Mouse (Mus musculus) olfactory bulb, adult 2 months (tissue): ENCODE results near the gene Gse1. TPM values are rescaled to one million over a fixed set of nuclear protein-coding genes. Genes with fewer than 3 reads are reported as not detected.

ENCODE experiments used
- H3K27ac ChIP-seq: fragments of 200-500 bp; 2 replicates; pipeline ENCODE4 v1.5.1; 2012; ENCODE audit warnings: low read depth, low read length; ENCODE audit not compliant: insufficient read depth
- H3K4me1 ChIP-seq: fragments of 200-500 bp; 2 replicates; pipeline ENCODE4 v1.6.1; 2012; ENCODE audit warnings: low read length; ENCODE audit not compliant: control insufficient read depth, insufficient read depth
- H3K4me3 ChIP-seq: fragments of 200-500 bp; 2 replicates; pipeline ENCODE4 v1.5.1; 2012; ENCODE audit warnings: mild to moderate bottlenecking, low read depth, low read length, moderate library complexity; ENCODE audit not compliant: insufficient read depth
- CTCF ChIP-seq: fragments of 200-500 bp; IDR thresholded peaks from 2 replicates; pipeline ENCODE4 v1.5.1; 2012; ENCODE audit warnings: low read depth, mild to moderate bottlenecking, low read length, moderate library complexity; ENCODE audit not compliant: insufficient read depth
- POLR2A ChIP-seq: fragments of 200-500 bp; IDR thresholded peaks from 2 replicates; pipeline ENCODE4 v1.6.1; 2012; ENCODE audit warnings: mild to moderate bottlenecking, low read depth, low read length, moderate library complexity; ENCODE audit not compliant: insufficient read depth
- WGBS: fragments of 180-500 bp; shearing (Covaris S2); methylation state at CpG from one replicate; pipeline ENCODE4 v1.1.7; 2018; 5-methylcytosine and 5-hydroxymethylcytosine counted together
- polyA plus RNA-seq: library from polyadenylated mRNA; stranded (reverse); fragments of >200 nt; gene quantifications from 2 replicates; pipeline ENCODE4 v1.2.4, GENCODE M21; 2012; ENCODE audit warnings: low replicate concordance; ENCODE audit not compliant: missing spikeins, insufficient read depth, insufficient read length

Gene Gse1
- polyA plus RNA-seq, 1 experiment: 42.5 TPM

- TF ChIP-seq CTCF: no peak
- TF ChIP-seq POLR2A: no peak
- WGBS: 52% methylated on average over 3 of the region's 3 CpGs
- Histone ChIP-seq H3K27ac (no peak overlapping the region), H3K4me1 (peaks cover 69% of the 10 kb centered on the region), H3K4me3 (no peak overlapping the region)
Observed at GRCm38 (mm10) chr8:120533380-120533779, 305.1 kb downstream of the Gse1 start.

GRCm38 (mm10) chr8:120534080-120534479 is 305.8 kb downstream of the Gse1 start:
- TF ChIP-seq POLR2A (no peak), CTCF (no peak)
- no peak overlapping the region for H3K27ac ChIP-seq
- WGBS: 67% methylated on average over 8 of the region's 8 CpGs
- no peak overlapping the region for H3K4me3 ChIP-seq
- H3K4me1 ChIP-seq: peaks cover 71% of the 10 kb centered on the region

- Histone ChIP-seq H3K27ac (no peak overlapping the region), H3K4me3 (no peak overlapping the region), H3K4me1 (peaks cover 76% of the 10 kb centered on the region)
- TF ChIP-seq CTCF: peak; percentile 88
- TF ChIP-seq POLR2A: no peak
- WGBS: 28% methylated on average over 14 of the region's 14 CpGs
Observed at GRCm38 (mm10) chr8:120534504-120535368, 306.5 kb downstream of the Gse1 start.

- H3K4me1 ChIP-seq: peaks cover 84% of the 10 kb centered on the region
- no peak overlapping the region for H3K27ac ChIP-seq
- 3% methylated on average over 79 of the region's 79 CpGs for WGBS
- H3K4me3 ChIP-seq: peak overlapping the region; percentile 78
- TF ChIP-seq POLR2A: no peak
- TF ChIP-seq CTCF: no peak
Observed at GRCm38 (mm10) chr8:120535452-120536305, 307.4 kb downstream of the Gse1 start.

- H3K27ac ChIP-seq: peak overlapping the region; percentile 31; the same call in 1 of the 2 replicates
- TF ChIP-seq POLR2A: no peak
- no peak for TF ChIP-seq CTCF
- peaks cover 79% of the 10 kb centered on the region for H3K4me1 ChIP-seq
- H3K4me3 ChIP-seq: peak overlapping the region; percentile 78
- under 1% methylated on average over 61 of the region's 61 CpGs for WGBS
Observed at GRCm38 (mm10) chr8:120536306-120537206, 308.3 kb downstream of the Gse1 start.

- no peak for TF ChIP-seq CTCF
- Histone ChIP-seq H3K4me3 (peak overlapping the region; percentile 78), H3K4me1 (peaks cover 78% of the 10 kb centered on the region), H3K27ac (peak overlapping the region; percentile 31; the same call in 1 of the 2 replicates)
- WGBS: 2% methylated on average over 75 of the region's 79 CpGs
Observed at GRCm38 (mm10) chr8:120537207-120537817, 309.1 kb downstream of the Gse1 start.

GRCm38 (mm10) chr8:120537818-120538396 is 309.7 kb downstream of the Gse1 start:
- WGBS: 1% methylated on average over 45 of the region's 46 CpGs
- Histone ChIP-seq H3K4me3 (peak overlapping the region; percentile 78), H3K27ac (peak overlapping the region; percentile 96), H3K4me1 (peaks cover 79% of the 10 kb centered on the region)
- no peak for TF ChIP-seq CTCF
- no peak for TF ChIP-seq POLR2A
